Mouse (Mus musculus) neural tube, embryonic 14.5 days (tissue): ENCODE results near the gene 6030452D12Rik. TPM values are rescaled to one million over a fixed set of nuclear protein-coding genes. Genes with fewer than 3 reads are reported as not detected.

Experiments used
- ATAC-seq: fragments of 200-750 bp; cut with Nextera tagmentation; 2 replicates; pipeline ENCODE4 v1.8.0; 2017; ENCODE audit warnings: low read depth, mild to moderate bottlenecking, moderate TSS enrichment, moderate library complexity
- H3K27ac ChIP-seq: fragments of 300-500 bp; sonication (generic); 2 replicates; pipeline ENCODE4 v1.5.1; 2014; ENCODE audit warnings: low read depth, mild to moderate bottlenecking, control low read depth, low read length, moderate library complexity, mixed read lengths
- H3K27me3 ChIP-seq: fragments of 300-500 bp; sonication (generic); 2 replicates; pipeline ENCODE4 v1.6.1; 2014; ENCODE audit warnings: low read length; ENCODE audit not compliant: control insufficient read depth, insufficient read depth
- H3K36me3 ChIP-seq: fragments of 300-500 bp; sonication (generic); 2 replicates; pipeline ENCODE4 v1.6.1; 2014; ENCODE audit warnings: low read length, mixed read lengths; ENCODE audit not compliant: control insufficient read depth, insufficient read depth
- H3K4me1 ChIP-seq: fragments of 300-500 bp; sonication (generic); 2 replicates; pipeline ENCODE4 v1.6.1; 2014; ENCODE audit warnings: low read length; ENCODE audit not compliant: control insufficient read depth, insufficient read depth
- H3K4me2 ChIP-seq: fragments of 300-500 bp; sonication (generic); 2 replicates; pipeline ENCODE4 v1.6.1; 2014; ENCODE audit warnings: mild to moderate bottlenecking, low read depth, low read length, control low read depth
- H3K4me3 ChIP-seq: fragments of 300-500 bp; sonication (generic); 2 replicates; pipeline ENCODE4 v1.5.1; 2014; ENCODE audit warnings: low read depth, low read length, control low read depth, mixed read lengths
- H3K9ac ChIP-seq: fragments of 300-500 bp; sonication (generic); replicated peaks from 2 replicates; pipeline ENCODE4 v1.6.1; 2014; ENCODE audit warnings: low read depth, mild to moderate bottlenecking, control low read depth, low read length, mixed read lengths
- H3K9me3 ChIP-seq: fragments of 300-500 bp; sonication (generic); 2 replicates; pipeline ENCODE4 v1.6.1; 2016; ENCODE audit warnings: low read length; ENCODE audit not compliant: control insufficient read depth
- WGBS: fragments of 180-500 bp; shearing (Covaris S2); extraction: QIAGEN DNeasy Blood & Tissue Kit; methylation state at CpG from one replicate; pipeline ENCODE4 v1.1.7; 2014; 5-methylcytosine and 5-hydroxymethylcytosine counted together
- polyA plus RNA-seq: library from polyadenylated mRNA; unstranded; fragments of >200 nt; fragmentation: Nextera tagmentation; extraction: Ambion mirVana; gene quantifications from 2 replicates; pipeline ENCODE4 v1.2.1, GENCODE M21; 2014

6030452D12Rik gene
- not detected in 2 replicates for polyA plus RNA-seq

- WGBS, result 79% methylated on average over 8 of the region's 8 CpGs
- ATAC-seq, result no peak
- H3K27ac ChIP-seq, result no peak within 1 kb of the TSS
These were observed at the start of gene 6030452D12Rik for GRCm38 (mm10) chr8:106500018-106500685. 6030452D12Rik (plus strand) TSS chr8:106500522.

GRCm38 (mm10) chr8:106451301-106452085 is 48.8 kb upstream of the 6030452D12Rik start:
- H3K9me3 ChIP-seq, result no peaks in the 10 kb centered on the region
- H3K4me1 ChIP-seq, result 0 out of 2 replicates have a peak, but pooled peaks cover 3% of the 10 kb centered on the region
- H3K36me3 ChIP-seq, result no peaks in the 10 kb centered on the region
- no peak overlapping the region for H3K4me3 ChIP-seq
- H3K27me3 ChIP-seq, result no peaks in the 10 kb centered on the region
- no peak overlapping the region for H3K27ac ChIP-seq
- H3K4me2 ChIP-seq, result no peak overlapping the region
- ATAC-seq, result no peak
- no peak overlapping the region for H3K9ac ChIP-seq
- WGBS, result 74% methylated on average over 6 of the region's 6 CpGs

More at GRCm38 (mm10) chr8:106500018-106500685, at the start of gene 6030452D12Rik:
- no peaks in the 10 kb centered on the region for H3K27me3 ChIP-seq
- H3K9ac ChIP-seq, result no peak within 1 kb of the TSS
- no peak within 1 kb of the TSS for H3K4me2 ChIP-seq
- H3K4me3 ChIP-seq, result no peak within 1 kb of the TSS
- H3K36me3 ChIP-seq, result no peaks in the 10 kb centered on the region
- H3K4me1 ChIP-seq, result no peaks in the 10 kb centered on the region
- H3K9me3 ChIP-seq, result no peaks in the 10 kb centered on the region

GRCm38 (mm10) chr8:106452701-106453481 is 47.4 kb upstream of the 6030452D12Rik start:
- no peaks in the 10 kb centered on the region for H3K36me3 ChIP-seq
- no peak overlapping the region for H3K27ac ChIP-seq
- no peak for ATAC-seq
- no peaks in the 10 kb centered on the region for H3K27me3 ChIP-seq
- no peak overlapping the region for H3K4me3 ChIP-seq
- H3K4me2 ChIP-seq, result no peak overlapping the region
- WGBS, result 58% methylated on average over 12 of the region's 12 CpGs
- 0 out of 2 replicates have a peak, but pooled peaks cover 3% of the 10 kb centered on the region for H3K4me1 ChIP-seq
- H3K9ac ChIP-seq, result no peak overlapping the region
- no peaks in the 10 kb centered on the region for H3K9me3 ChIP-seq

- WGBS, result 76% methylated on average over 11 of the region's 11 CpGs
- Histone ChIP-seq H3K36me3 (no peaks in the 10 kb centered on the region), H3K9me3 (no peaks in the 10 kb centered on the region), H3K9ac (no peak overlapping the region), H3K4me1 (0 out of 2 replicates have a peak, but pooled peaks cover 3% of the 10 kb centered on the region), H3K4me2 (no peak overlapping the region), H3K27me3 (no peaks in the 10 kb centered on the region), H3K4me3 (no peak overlapping the region), H3K27ac (no peak overlapping the region)
- no peak for ATAC-seq
These were observed 46.3 kb upstream of the 6030452D12Rik start for GRCm38 (mm10) chr8:106454036-106454435.

GRCm38 (mm10) chr8:106462131-106462530 is 38.2 kb upstream of the 6030452D12Rik start:
- H3K4me3 ChIP-seq, result no peak overlapping the region

GRCm38 (mm10) chr8:106463795-106464194 is 36.5 kb upstream of the 6030452D12Rik start:
- Histone ChIP-seq H3K4me1 (no peaks in the 10 kb centered on the region), H3K36me3 (no peaks in the 10 kb centered on the region), H3K9ac (no peak overlapping the region), H3K4me3 (no peak overlapping the region), H3K4me2 (no peak overlapping the region), H3K9me3 (no peaks in the 10 kb centered on the region), H3K27me3 (no peaks in the 10 kb centered on the region), H3K27ac (no peak overlapping the region)
- no peak for ATAC-seq
- WGBS, result 86% methylated on average over 6 of the region's 6 CpGs

More at GRCm38 (mm10) chr8:106462131-106462530, 38.2 kb upstream of the 6030452D12Rik start:
- 86% methylated on average over 5 of the region's 5 CpGs for WGBS
- Histone ChIP-seq H3K4me1 (no peaks in the 10 kb centered on the region), H3K4me2 (no peak overlapping the region), H3K9me3 (no peaks in the 10 kb centered on the region), H3K27me3 (no peaks in the 10 kb centered on the region), H3K9ac (no peak overlapping the region), H3K27ac (no peak overlapping the region), H3K36me3 (no peaks in the 10 kb centered on the region)
- no peak for ATAC-seq

- Histone ChIP-seq H3K27ac (no peak overlapping the region), H3K4me3 (no peak overlapping the region), H3K36me3 (no peaks in the 10 kb centered on the region), H3K4me2 (no peak overlapping the region), H3K9me3 (no peaks in the 10 kb centered on the region), H3K4me1 (no peaks in the 10 kb centered on the region), H3K27me3 (no peaks in the 10 kb centered on the region), H3K9ac (no peak overlapping the region)
- no peak for ATAC-seq
- 59% methylated on average over 7 of the region's 7 CpGs for WGBS
These were observed 30.8 kb upstream of the 6030452D12Rik start for GRCm38 (mm10) chr8:106469485-106469884.

- H3K27ac ChIP-seq, result no peak overlapping the region
- no peaks in the 10 kb centered on the region for H3K9me3 ChIP-seq
- no peaks in the 10 kb centered on the region for H3K36me3 ChIP-seq
- no peaks in the 10 kb centered on the region for H3K27me3 ChIP-seq
- WGBS, result 95% methylated on average over 5 of the region's 5 CpGs
- H3K4me3 ChIP-seq, result no peak overlapping the region
- H3K9ac ChIP-seq, result no peak overlapping the region
- H3K4me2 ChIP-seq, result no peak overlapping the region
- H3K4me1 ChIP-seq, result no peaks in the 10 kb centered on the region
- ATAC-seq, result no peak
These were observed 26.3 kb upstream of the 6030452D12Rik start for GRCm38 (mm10) chr8:106474001-106474400.
